Mouse (Mus musculus) spleen, postnatal 4 days (tissue): ENCODE measurements around the gene Cir1.

Experiments used
- DNase-seq, 2 experiments: peaks; one replicate each; pipeline ENCODE4 v3.0.0; 2022; ENCODE audit warnings: low spot score in 2 of 2

Cir1 gene

GRCm38 (mm10) chr2:73301979-73302378, 10.5 kb downstream of the Cir1 start:
- peak in 1 of 2 experiments; percentile 38 for DNase-seq

GRCm38 (mm10) chr2:73298841-73299240, 13.7 kb downstream of the Cir1 start:
- no peak for DNase-seq

GRCm38 (mm10) chr2:73298154-73298553, 14.3 kb downstream of the Cir1 start:
- peak in 1 of 2 experiments; percentile 46 for DNase-seq

GRCm38 (mm10) chr2:73295023-73295422, 17.5 kb downstream of the Cir1 start:
- DNase-seq = no peak

GRCm38 (mm10) chr2:73291130-73291529, 21.4 kb downstream of the Cir1 start:
- no peak for DNase-seq

GRCm38 (mm10) chr2:73285630-73286029, 26.9 kb downstream of the Cir1 start:
- DNase-seq = peak in 1 of 2 experiments; percentile 56

- no peak for DNase-seq
Observed at GRCm38 (mm10) chr2:73281707-73282106, 30.8 kb downstream of the Cir1 start.

GRCm38 (mm10) chr2:73281048-73281661, 31.3 kb downstream of the Cir1 start:
- DNase-seq = no peak

GRCm38 (mm10) chr2:73280356-73281047, 32.0 kb downstream of the Cir1 start:
- peak in 1 of 2 experiments; percentile 69 for DNase-seq

GRCm38 (mm10) chr2:73279271-73280038, 33.0 kb downstream of the Cir1 start:
- DNase-seq = peak in 1 of 2 experiments; percentile 67

- DNase-seq = peak in 1 of 2 experiments; percentile 69
Observed at GRCm38 (mm10) chr2:73278869-73279268, 33.6 kb downstream of the Cir1 start.

GRCm38 (mm10) chr2:73278131-73278854, 34.2 kb downstream of the Cir1 start:
- DNase-seq = peak; percentile 83 to 94

GRCm38 (mm10) chr2:73277709-73278075, 34.8 kb downstream of the Cir1 start:
- peak in 1 of 2 experiments; percentile 69 for DNase-seq

GRCm38 (mm10) chr2:73277021-73277708, 35.3 kb downstream of the Cir1 start:
- DNase-seq = no peak

GRCm38 (mm10) chr2:73276141-73276571, 36.3 kb downstream of the Cir1 start:
- DNase-seq = no peak

- no peak for DNase-seq
Observed at GRCm38 (mm10) chr2:73275261-73276040, 37.0 kb downstream of the Cir1 start.

- DNase-seq = peak; percentile 34 to 76
Observed at GRCm38 (mm10) chr2:73274119-73274920, 38.2 kb downstream of the Cir1 start.

GRCm38 (mm10) chr2:73273249-73274118, 39.0 kb downstream of the Cir1 start:
- DNase-seq = peak in 1 of 2 experiments; percentile 74
